ENCODE assay signal across 8 mouse cellular contexts in genomic region chr4:141545743-141546333, GRCm38 (mm10). TPM values are rescaled to one million over a fixed set of nuclear protein-coding genes. Genes with fewer than 3 reads are reported as not detected.
A peak's percentile ranks its signal among the peaks of the same experiment; 100 is the strongest.
DNase-seq lines count a peak whose midpoint lies in the region; ATAC-seq and TF ChIP-seq lines count a peak whose summit lies in the region.

No protein-coding gene starts in this region.

- no peak for TF ChIP-seq CTCF in bone marrow, adult 2 months (IDR thresholded peaks at IDR 0.05; ENCODE audit: control insufficient read depth, insufficient read depth, low read length)

- peak overlapping the region; percentile 100 for H3K27ac ChIP-seq in bone marrow, adult 2 months (ENCODE audit: control insufficient read depth, insufficient read depth, low read depth, low read length, poor library complexity)
- peak overlapping the region; percentile 100 for H3K27ac ChIP-seq in embryonic facial prominence, embryonic 15.5 days (replicated peaks)
- peak overlapping the region; percentile 98 for H3K27ac ChIP-seq in heart, embryonic 10.5 days
- peak overlapping the region; percentile 100 for H3K27ac ChIP-seq in kidney, embryonic 15.5 days

- peak overlapping the region; percentile 77 for H3K9ac ChIP-seq in embryonic facial prominence, embryonic 15.5 days
- H3K9ac ChIP-seq in kidney, embryonic 15.5 days: peak overlapping the region; percentile 94

- no peaks in the 10 kb centered on the region; the same call in 1 of the 2 replicates for H3K4me1 ChIP-seq in bone marrow, adult 2 months (ENCODE audit: control insufficient read depth, insufficient read depth, low read length)
- peaks cover 21% of the 10 kb centered on the region for H3K4me1 ChIP-seq in embryonic facial prominence, embryonic 15.5 days
- H3K4me1 ChIP-seq in heart, embryonic 10.5 days: peaks cover 10% of the 10 kb centered on the region
- H3K4me1 ChIP-seq in kidney, embryonic 15.5 days: peaks cover 32% of the 10 kb centered on the region

- ATAC-seq in embryonic facial prominence, embryonic 15.5 days (ENCODE audit: insufficient number of reproducible peaks, low FRiP score, low TSS enrichment, low read depth): peak; percentile 89
- ATAC-seq in kidney, embryonic 15.5 days (replicated peaks; ENCODE audit: low FRiP score): peak; percentile 81
- peak; percentile 90 for ATAC-seq in monocyte, adult 5-6 weeks (replicated peaks; ENCODE audit: insufficient number of reproducible peaks, low FRiP score, low TSS enrichment, poor library complexity, severe bottlenecking)

- H3K27me3 ChIP-seq in embryonic facial prominence, embryonic 15.5 days: no peaks in the 10 kb centered on the region
- H3K27me3 ChIP-seq in heart, embryonic 10.5 days (ENCODE audit: insufficient read depth, poor library complexity, severe bottlenecking): no peaks in the 10 kb centered on the region
- H3K27me3 ChIP-seq in kidney, embryonic 15.5 days: no peaks in the 10 kb centered on the region

- peak overlapping the region; percentile 84 for H3K4me2 ChIP-seq in embryonic facial prominence, embryonic 15.5 days (replicated peaks)
- H3K4me2 ChIP-seq in kidney, embryonic 15.5 days: peak overlapping the region; percentile 99

- H3K36me3 ChIP-seq in embryonic facial prominence, embryonic 15.5 days: no peaks in the 10 kb centered on the region
- H3K36me3 ChIP-seq in heart, embryonic 10.5 days: no peaks in the 10 kb centered on the region
- no peaks in the 10 kb centered on the region for H3K36me3 ChIP-seq in kidney, embryonic 15.5 days

- peak; percentile 95 for TF ChIP-seq POLR2A in bone marrow, adult 2 months (IDR thresholded peaks at IDR 0.05; ENCODE audit: borderline replicate concordance, control insufficient read depth, low read depth, low read length)

- WGBS in bone marrow, adult 2 months: under 1% methylated on average over 56 of the region's 56 CpGs
- WGBS in embryonic facial prominence, embryonic 15.5 days: under 1% methylated on average over 54 of the region's 56 CpGs
- under 1% methylated on average over 56 of the region's 56 CpGs for WGBS in heart, embryonic 10.5 days
- WGBS in kidney, embryonic 15.5 days: under 1% methylated on average over 50 of the region's 56 CpGs

- no peaks in the 10 kb centered on the region for H3K9me3 ChIP-seq in embryonic facial prominence, embryonic 15.5 days (replicated peaks)
- no peaks in the 10 kb centered on the region for H3K9me3 ChIP-seq in heart, embryonic 10.5 days
- H3K9me3 ChIP-seq in kidney, embryonic 15.5 days (replicated peaks): no peaks in the 10 kb centered on the region

- DNase-seq in 416B (ENCODE audit: low read depth) (peak; percentile 98), liver (peak; percentile 100)
- DNase-seq in heart, embryonic 10.5 days (ENCODE audit: low spot score): peak; percentile 100
- peak; percentile 99 to 100 for DNase-seq in spleen, postnatal 4 days (ENCODE audit: low spot score in 2 of 2)

- H3K4me3 ChIP-seq in bone marrow, adult 2 months (replicated peaks; ENCODE audit: control insufficient read depth, low read depth, low read length): peak overlapping the region; percentile 96
- peak overlapping the region; percentile 58 for H3K4me3 ChIP-seq in embryonic facial prominence, embryonic 15.5 days (replicated peaks)
- H3K4me3 ChIP-seq in heart, embryonic 10.5 days: peak overlapping the region; percentile 77
- peak overlapping the region; percentile 77 for H3K4me3 ChIP-seq in kidney, embryonic 15.5 days (replicated peaks)

RNA-seq across cellular contexts. Expression of gene Spen, which starts 7.4 kb away (rescaled TPM):
- polyA plus RNA-seq in bone marrow, adult 2 months (2011; ENCODE audit: insufficient read depth, insufficient read length, low replicate concordance, missing spikeins): 22.2 and 33.2 TPM in 2 replicates
- polyA plus RNA-seq in embryonic facial prominence, embryonic 15.5 days (2015; fragmentation: Nextera tagmentation; extraction: Ambion mirVana): 10.8 and 10.9 TPM in 2 replicates
- 6.0 and 8.4 TPM in 2 replicates for polyA plus RNA-seq in heart, embryonic 10.5 days (2016; fragmentation: Nextera tagmentation; extraction: Ambion mirVana)
- polyA plus RNA-seq in kidney, embryonic 15.5 days (2015; fragmentation: Nextera tagmentation; extraction: Ambion mirVana): 10.3 and 11.1 TPM in 2 replicates
- total RNA-seq in monocyte, adult 5-6 weeks (2017): 39.8 to 81.5 TPM (median 48.1 TPM) in 3 replicates

Comparison
In these comparisons a context has a peak if more than half of its experiments do, and no peak if none do; other contexts are left out.
1. Peak in every context shown above with its lines: DNase-seq, ATAC-seq, H3K4me3 ChIP-seq and H3K27ac ChIP-seq.